Mouse (Mus musculus) T-helper 2 cell (primary cell): ENCODE data around the gene Hist1h1c.
"Not testable (repeated sequence)": the region's sequence is repeated elsewhere in the genome, so short reads cannot be mapped to it uniquely, and the experiment has no call there.

Source experiments
- in situ Hi-C: fragments of 300-600 bp; cut with MboI, MseI; formaldehyde crosslinking; loops from one replicate; pipeline ENCODE4 v1.15.1; 2025; ENCODE audit warnings: high pct_unique_total_duplicates

Hist1h1c gene

DNA sequence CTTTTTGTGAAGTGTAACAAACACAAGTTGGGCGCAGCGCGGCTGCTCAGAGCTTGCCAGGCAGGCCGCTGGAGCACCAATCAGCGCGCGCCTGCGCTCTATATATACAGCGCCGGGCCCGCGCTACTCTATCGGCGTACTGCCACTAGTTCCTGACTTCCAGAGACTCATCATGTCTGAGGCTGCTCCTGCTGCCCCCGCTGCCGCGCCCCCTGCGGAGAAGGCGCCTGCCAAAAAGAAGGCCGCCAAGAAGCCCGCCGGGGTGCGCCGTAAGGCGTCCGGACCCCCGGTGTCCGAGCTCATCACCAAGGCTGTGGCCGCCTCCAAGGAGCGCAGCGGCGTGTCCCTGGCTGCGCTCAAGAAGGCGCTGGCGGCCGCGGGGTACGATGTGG lies at the start of gene Hist1h1c:
TSS of gene Hist1h1c (plus strand) at position 132 of the 392 bp plus-strand sequence.
- in situ Hi-C loops = no loop called here

DNA sequence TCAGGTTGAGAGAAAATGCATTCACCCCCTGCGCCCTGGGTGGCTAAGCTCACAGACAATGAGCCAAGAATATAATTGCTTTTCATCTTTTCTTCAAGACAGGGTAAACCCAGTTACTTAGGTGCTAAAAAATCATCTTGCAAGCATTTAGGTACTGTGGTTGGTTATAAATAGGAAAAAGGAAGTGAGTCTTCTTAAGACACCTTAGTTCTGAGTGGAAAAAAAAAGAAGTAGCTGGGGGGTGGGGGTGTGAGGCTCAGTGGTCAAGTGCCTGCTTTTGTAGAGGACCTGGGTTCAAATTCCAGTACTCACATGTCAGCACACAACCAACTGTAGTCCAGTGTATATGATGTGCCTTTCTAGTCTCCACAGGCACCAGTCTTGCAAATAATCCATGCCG lies 49.7 kb upstream of the Hist1h1c start:
- in situ Hi-C loops = no loop called here

DNA sequence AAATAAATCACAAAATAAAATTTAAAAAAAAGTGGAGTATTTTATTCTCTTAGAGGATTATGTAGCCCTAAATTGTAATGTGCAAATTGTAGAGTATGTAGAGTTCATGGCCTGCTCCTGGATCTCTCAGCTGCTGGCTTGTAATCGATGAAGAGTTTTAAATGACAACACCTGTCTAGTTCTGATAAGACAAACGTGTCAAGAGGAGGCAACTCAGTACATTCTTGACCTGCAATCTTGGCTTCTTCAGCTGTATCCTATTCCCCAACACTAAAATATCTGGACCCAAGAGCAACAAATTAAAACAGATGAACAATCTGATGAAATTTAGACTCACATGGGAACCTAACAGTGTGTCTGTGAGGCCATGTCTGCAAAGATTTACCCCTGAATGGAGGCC lies 49.1 kb upstream of the Hist1h1c start:
- in situ Hi-C loops = no loop called here

DNA sequence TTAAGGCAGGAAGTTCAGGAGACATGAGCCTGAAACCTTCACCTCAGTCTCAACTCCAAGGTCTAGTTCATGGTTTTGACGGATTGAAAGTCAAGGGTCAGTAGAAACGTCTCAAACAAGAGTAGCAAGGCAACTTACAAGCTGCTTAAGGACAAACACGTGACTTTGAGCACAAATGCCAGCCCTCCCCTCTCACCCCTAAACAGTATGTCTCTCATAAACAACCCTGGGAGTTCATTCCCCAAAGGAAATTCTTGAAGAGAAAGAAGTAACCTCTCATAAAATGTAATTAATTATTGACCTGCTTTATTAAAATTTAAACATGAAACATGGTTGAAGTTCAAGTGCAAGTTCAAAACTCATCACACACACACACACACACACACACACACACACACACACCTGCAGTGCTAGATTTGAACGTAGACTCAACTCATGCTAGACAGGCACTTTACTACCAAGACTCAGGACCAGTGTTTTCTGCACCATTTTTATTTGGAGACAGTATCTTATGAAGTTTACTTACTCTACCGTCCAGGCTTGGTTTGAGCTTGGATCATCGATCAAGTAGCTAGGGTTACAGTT lies 44.7 kb upstream of the Hist1h1c start:
- in situ Hi-C loops = no loop called here

DNA sequence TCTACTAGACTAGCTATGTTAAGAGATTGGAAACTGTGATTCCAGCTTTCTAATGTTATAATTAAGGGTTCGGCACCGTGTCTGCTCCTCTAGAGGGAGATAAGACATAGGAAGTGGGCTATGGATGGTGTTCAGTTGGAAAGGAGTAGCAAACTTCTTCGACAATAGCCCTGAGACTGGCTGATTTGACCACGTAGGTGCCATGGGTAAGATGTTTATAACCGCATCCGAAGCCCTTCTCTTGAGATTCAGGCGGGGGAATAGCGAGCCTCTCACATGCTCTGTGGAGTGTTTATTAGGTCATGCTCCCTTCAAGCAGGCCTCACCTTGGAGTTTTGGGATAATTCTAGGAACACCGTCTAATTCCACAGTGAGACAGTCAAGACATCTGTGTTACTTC lies 43.7 kb upstream of the Hist1h1c start:
- in situ Hi-C loops = loop anchor here (5.0 kb wide), 1 partner anchor 37 kb away; no protein-coding TSS in a partner anchor

DNA sequence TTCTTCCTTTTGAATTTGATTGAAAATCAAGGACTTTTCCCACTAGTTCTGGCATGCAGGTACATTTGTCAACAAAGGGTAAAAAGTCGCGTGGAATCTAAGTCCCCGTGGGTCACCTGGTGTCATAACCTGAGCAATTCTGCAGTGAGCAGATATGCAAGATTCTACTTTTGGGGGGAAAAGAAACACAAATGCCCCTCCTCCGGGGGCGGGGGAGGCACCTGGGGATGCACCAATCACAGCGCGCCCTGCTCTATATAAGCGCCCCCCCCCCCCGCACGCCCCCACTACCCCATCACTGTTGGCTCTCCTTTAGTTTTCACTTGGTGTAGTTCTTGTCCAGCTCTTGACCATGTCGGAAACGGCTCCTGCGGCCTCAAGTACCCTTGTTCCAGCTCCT lies 43.1 kb upstream of the Hist1h1c start, which contains the start of gene Hist1h1t:
TSS of gene Hist1h1t (plus strand) at position 301 of the 400 bp plus-strand sequence.
- in situ Hi-C loops = loop anchor here (5.0 kb wide), 1 partner anchor 37 kb away; no protein-coding TSS in a partner anchor

DNA sequence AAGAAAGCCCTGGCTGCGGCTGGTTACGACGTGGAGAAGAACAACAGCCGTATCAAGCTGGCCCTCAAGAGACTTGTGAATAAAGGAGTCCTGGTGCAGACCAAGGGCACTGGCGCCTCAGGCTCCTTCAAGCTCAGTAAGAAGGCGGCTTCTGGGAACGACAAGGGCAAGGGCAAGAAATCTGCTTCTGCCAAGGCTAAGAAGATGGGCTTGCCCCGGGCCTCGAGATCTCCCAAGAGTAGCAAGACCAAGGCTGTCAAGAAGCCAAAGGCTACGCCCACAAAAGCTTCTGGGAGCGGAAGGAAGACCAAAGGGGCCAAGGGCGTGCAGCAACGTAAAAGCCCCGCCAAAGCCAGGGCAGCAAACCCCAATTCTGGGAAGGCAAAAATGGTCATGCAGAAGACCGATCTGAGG lies 42.5 kb upstream of the Hist1h1c start:
- in situ Hi-C loops = loop anchor here (5.0 kb wide), 1 partner anchor 36 kb away; no protein-coding TSS in a partner anchor

DNA sequence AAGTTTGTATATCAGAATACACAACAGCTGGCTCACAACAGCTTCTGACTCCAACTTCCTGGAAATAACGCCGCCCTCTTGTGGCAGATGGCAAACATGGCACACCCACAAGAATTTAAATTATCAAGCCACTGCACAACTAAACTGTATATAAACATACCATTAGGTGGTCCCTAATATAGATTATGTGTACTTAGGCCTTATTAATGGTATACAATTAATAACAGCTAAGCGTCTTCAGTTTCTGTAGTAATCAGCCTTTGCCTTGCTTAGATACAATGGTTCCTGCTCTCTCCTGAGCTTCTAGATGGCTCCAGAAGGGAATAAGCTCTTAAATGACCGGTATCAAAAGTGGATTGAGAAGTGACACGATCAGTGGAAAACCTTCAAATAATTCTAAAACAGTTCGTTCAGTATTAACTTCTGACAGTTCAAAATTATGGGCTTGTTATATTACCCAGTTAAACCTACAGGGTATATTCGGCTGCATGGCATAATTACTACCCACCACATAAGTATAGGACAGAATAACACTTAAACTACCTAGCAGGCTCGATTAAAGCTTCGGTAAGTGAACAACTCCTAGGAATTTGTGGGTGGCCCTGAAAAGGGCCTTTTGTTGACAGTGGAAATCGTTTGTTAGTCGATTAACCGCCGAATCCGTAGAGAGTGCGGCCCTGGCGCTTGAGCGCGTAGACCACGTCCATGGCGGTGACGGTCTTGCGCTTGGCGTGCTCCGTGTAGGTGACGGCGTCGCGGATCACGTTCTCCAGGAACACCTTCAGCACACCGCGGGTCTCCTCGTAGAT lies 40.9 kb upstream of the Hist1h1c start:
- in situ Hi-C loops = loop anchor here (5.0 kb wide), 1 partner anchor 35 kb away; no protein-coding TSS in a partner anchor

DNA sequence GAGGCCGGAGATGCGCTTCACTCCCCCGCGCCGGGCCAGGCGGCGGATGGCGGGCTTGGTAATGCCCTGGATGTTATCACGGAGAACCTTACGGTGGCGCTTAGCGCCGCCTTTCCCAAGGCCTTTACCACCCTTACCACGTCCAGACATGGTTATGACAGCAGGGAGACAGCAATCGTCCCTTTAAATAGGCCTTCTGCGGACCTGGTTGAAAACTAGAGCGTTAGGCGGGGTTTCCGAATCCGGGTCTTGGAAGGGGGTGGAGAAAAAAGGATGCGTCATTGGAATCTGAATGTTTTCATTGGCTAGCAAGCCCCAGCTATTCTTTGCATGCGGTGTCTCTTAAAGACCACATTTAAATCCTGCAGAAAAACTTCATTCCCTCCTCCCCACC lies 40.3 kb upstream of the Hist1h1c start, which contains the start of gene Hist1h4c:
TSS of gene Hist1h4c (minus strand) at position 155 of the 394 bp plus-strand sequence.
- in situ Hi-C loops = loop anchor here (5.0 kb wide), 1 partner anchor 34 kb away; no protein-coding TSS in a partner anchor

DNA sequence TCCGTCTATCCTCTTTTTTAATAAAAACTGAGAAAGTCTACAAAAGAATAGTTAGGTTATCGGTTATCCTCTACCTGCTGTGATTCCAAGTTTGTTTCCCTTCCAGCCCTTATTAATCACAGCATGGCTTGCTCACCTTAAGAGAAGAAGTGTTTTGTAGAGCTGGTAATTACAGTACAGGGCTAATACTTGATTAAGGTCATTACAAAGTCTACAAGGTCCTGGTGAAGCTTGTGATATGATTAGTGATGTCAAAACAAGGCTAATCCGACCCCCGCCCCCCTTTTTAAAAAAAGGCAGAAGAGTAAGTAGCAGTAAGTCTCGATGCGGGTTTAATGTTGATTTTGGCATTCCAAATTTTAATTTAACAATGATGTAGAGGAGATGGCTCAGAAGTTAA lies 39.6 kb upstream of the Hist1h1c start:
- in situ Hi-C loops = loop anchor here (5.0 kb wide), 1 partner anchor 33 kb away; no protein-coding TSS in a partner anchor

DNA sequence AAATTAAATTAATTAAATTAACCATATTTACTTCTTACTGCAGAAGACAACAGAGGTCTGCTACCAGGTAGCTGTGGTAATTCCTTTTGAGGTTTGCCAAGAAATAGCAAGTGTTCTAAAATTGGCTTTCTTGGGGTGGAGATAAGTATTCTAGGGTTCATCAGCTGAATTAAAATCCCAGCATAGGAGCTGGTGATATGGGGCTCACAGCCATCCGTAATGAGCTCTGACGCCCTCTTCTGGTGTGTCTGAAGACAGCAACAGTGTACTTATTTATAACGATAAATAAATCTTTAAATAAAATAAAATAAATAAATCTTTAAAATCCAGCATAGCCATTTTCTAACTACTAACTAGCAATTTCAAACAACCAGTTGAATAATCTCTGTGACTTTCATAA lies 38.8 kb upstream of the Hist1h1c start:
- in situ Hi-C loops = loop anchor here (5.0 kb wide), 1 partner anchor 33 kb away; no protein-coding TSS in a partner anchor

DNA sequence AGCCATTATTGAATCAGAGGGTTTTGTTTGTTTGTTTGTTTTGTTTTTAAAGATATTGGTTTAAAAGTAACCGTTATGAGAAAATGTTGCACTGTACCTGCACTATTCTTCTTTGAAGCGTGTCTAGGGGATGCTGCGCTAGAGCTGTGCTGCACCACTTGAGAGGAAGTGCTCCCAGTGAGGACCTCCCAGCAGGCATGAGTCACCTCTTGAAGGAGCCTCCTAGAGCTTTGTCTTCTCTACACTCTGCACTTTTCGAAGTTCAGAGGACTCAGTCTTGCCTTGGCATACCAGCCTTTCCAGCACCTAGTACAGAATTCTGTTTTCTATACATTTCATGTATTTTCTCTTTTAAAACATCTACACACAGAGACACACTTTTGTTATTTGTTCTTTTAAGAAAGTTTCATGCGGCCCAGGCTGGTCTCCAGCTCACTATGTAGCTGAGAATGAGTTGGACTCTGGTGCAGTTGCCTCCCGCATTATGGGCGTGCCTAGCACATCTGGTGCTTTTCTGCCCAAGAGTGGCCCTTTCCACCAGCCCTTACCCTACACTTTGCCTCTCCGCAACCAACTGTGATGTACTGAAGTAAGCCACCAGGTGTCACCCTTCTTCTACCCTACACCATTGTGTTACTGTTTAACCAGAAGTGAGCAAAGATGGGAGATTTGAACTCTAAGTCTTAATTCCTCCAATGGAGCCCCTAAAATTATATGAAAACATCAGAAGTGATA lies 37.7 kb upstream of the Hist1h1c start:
- in situ Hi-C loops = no loop called here

DNA sequence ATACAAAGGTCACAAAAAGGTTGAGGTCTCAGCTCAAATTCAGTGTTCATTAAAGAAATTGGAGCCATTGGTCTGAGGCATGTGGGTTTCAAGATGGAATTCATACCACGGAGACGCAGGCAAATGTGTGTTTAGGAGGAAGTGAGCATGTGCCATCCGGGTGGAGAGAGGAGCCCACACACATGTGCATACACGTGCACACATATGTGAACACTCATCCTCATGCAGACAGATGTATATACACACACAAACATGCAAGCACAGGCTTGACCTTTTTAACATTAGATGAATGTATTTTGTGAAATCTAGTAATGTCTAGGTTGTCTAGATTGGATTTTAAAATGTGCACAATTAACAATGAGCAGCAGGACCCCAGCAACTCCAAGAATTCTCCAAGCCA lies 36.4 kb upstream of the Hist1h1c start:
- in situ Hi-C loops = no loop called here

DNA sequence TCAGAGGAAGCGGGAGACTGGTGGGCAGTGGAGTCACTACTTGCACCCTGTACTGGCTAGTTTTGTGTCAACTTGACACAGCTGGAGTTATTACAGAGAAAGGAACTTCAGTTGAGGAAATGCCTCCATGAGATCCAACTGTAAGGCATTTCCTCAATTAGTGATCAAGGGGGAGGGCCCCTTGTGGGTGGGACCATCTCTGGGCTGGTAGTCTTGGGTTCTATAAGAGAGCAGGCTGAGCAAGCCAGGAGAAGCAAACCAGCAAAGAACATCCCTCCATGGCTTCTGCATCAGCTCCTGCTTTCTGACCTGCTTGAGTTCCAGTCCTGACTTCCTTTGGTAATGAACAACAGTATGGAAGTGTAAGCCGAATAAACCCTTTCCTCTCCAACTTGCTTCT lies 35.8 kb upstream of the Hist1h1c start:
- in situ Hi-C loops = not testable (repeated sequence)

DNA sequence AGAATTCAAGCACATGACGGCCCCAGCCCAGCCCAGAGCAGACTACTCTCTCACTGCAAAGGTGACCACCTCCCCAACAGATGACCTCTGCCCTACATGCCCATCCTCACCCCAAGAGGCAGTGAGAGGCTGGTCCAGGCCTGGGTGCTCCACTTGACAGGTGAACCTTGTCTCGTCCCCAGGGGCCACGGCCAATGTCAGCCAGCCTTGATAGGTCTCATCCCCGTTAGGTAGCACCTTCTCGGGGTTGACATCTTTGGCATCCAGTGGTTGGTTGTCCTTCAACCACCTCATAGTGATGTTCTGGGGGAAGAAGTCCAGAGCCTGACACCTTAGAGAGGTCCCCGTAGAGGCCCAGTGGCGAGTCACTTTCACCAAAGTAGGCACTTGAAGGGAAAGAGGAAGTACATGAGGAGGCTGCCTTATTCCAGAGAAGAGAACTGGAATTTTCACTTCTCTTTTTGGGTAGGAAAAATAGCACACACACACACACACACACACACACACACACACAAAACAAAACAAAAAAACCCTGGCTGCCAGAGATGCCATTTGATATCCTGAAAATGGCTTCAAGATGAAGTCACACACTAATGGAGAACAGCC lies 32.8 kb upstream of the Hist1h1c start:
- in situ Hi-C loops = no loop called here

DNA sequence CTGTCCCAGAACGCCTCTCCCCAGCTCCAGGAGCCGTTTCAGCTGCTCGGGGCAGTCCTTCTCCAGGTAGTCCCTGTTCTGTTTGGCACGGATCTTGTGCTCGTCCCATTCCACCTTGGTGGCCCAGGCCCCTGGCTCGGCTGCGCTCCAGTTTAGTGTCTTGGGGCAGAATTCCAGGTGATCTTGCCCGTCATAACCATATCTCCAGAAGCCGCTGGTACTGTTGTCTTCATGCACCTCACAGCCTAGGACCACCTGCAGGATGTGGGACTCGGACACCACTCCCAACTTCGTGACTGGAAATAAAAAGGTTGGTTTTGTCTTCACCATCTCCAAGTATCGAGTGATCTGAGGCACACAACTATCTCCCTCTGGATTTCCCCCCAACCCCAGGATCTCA lies 31.8 kb upstream of the Hist1h1c start:
- in situ Hi-C loops = no loop called here

DNA sequence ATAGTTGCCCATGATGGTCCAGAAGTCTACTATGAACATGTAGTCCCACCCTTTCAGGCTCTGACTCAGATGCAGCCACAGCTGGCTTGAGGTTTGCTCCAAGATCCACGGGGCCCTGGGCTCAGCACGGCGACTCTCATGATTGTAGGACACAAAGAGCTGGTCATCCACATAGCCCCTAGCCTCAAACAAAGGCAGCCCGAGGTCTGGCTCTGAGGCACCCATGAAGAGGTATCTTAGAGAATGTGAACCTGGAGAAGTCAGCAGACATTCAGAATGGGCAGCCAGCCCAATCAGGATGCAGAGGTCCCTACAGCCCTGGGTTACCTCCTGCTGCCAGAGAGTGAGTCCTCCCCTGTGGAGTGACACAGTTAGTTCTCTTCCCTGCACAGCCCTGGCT lies 30.6 kb upstream of the Hist1h1c start:
- in situ Hi-C loops = no loop called here

DNA sequence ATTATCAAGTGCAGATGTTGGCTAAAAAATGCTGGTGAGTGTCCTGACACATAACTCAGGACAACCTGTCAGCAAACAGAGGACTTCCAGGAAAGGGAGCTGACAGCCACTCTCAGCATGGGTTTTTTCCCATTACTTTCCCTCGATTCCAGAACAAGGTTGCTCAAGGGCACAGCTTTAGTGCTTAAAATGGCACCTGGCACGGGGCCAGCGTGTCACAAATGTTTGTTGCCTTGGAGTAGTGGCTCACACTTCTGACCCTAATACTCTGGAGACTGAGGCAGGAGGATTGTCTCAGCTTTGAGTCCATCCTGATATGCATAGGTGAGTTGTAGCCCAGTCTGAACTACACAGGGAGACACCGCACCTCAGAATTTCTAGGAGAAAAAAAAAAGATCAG lies 30.0 kb upstream of the Hist1h1c start:
- in situ Hi-C loops = no loop called here

DNA sequence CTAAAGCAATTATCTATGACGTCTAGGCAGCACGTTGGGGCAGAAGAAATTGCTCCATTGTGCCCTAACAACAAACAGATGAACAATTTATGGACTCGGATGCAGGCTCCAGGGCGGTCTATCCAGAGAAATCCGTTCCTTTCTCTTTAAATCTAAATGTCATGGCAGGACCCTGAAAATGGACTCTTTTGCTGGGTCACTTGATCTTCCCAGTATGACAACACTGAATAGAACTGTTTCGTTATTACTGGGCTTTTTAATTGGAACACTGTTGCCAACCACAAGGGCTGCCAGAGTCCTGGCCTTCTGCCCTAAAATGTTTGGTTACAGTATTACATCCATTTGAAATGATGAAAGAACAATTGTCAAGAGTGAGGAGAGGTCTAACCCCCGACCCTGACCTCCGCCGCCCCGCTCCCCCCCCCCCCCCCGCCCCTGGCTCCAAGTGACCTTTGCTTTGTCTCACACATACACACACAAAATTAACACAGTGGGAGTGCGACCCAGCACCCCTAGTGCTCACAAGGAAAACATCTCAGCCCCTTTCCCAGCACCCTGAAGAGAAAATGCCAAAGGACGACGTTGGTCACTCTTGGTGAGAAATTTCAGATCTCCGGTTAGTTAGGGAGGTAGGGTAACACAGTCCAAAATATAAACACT lies 28.8 kb upstream of the Hist1h1c start:
- in situ Hi-C loops = no loop called here

DNA sequence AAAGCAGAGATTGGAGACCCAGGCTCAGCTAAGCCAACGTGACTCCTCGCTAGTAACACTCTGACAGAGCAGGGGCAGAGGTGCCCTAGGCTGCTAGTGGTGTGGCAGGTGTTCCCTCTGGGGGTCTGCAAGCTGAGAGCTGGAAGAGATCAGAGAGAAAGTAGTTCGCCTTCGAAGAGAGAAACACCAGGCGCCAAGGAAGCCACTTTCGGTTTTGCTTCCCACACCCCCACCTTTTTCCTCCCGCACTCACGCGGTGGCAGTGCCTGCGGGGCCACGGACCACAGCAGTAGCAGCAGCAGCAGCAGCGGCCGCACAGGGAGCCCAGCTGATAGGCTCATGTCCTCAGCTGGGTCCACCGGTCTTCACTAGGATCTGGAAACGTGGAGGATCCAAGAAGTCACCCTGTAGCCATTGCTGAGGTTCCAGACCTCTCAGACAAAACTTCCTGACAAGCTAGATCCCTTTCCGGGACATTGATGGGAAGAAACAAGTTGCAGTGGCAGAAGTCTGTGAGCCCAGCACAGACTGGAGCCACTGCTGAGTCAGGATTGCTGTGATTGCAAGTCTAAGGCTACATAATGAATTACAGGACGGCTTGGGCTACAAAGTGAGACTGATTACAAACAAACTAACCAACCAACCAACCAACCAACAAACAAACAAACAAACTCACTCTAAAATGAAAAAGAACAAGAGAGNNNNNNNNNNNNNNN lies 28.1 kb upstream of the Hist1h1c start, which contains the start of gene Hfe:
TSS of gene Hfe (minus strand) at position 481 of the 716 bp plus-strand sequence.
- in situ Hi-C loops = no loop called here
